13 mouse cellular contexts compared by ENCODE assay signal in genomic region chr4:32864867-32865242, GRCm38 (mm10).
A peak's percentile ranks its signal among the peaks of the same experiment; 100 is the strongest.
DNase-seq lines count a peak whose midpoint lies in the region; ATAC-seq and TF ChIP-seq lines count a peak whose summit lies in the region.
"Had no signal": no experiment of that assay in that cellular context is flagged by ENCODE, and none has a peak within 500 bp of the region (broad histone marks: within the 10 kb centered on the region; RNA-seq: fewer than 3 reads in every experiment).

No protein-coding gene starts in this region.

- no peak overlapping the region for H3K9ac ChIP-seq in kidney, embryonic 14.5 days (ENCODE audit: low read depth, low read length)
- peak overlapping the region; percentile 51; the same call in 1 of the 2 replicates for H3K9ac ChIP-seq in hindbrain, embryonic 15.5 days
- peak overlapping the region; percentile 55 for H3K9ac ChIP-seq in midbrain, embryonic 14.5 days (replicated peaks; ENCODE audit: low read length)

- H3K27me3 ChIP-seq in kidney, adult 2 months (replicated peaks; ENCODE audit: control insufficient read depth, insufficient read depth, low read length): no peaks in the 10 kb centered on the region
- no peaks in the 10 kb centered on the region for H3K27me3 ChIP-seq in kidney, embryonic 14.5 days (ENCODE audit: control insufficient read depth, insufficient read depth, low read length)
- H3K27me3 ChIP-seq in embryonic facial prominence, embryonic 10.5 days (replicated peaks; ENCODE audit: low read depth, poor library complexity, severe bottlenecking): no peaks in the 10 kb centered on the region
- no peaks in the 10 kb centered on the region for H3K27me3 ChIP-seq in hindbrain, embryonic 15.5 days
- no peaks in the 10 kb centered on the region for H3K27me3 ChIP-seq in midbrain, embryonic 14.5 days (ENCODE audit: control insufficient read depth, insufficient read depth, low read length)

- H3K36me3 ChIP-seq in kidney, adult 2 months (ENCODE audit: control insufficient read depth, insufficient read depth, low read length): no peaks in the 10 kb centered on the region
- no peaks in the 10 kb centered on the region for H3K36me3 ChIP-seq in kidney, embryonic 14.5 days (ENCODE audit: control insufficient read depth, insufficient read depth, low read length)
- no peaks in the 10 kb centered on the region for H3K36me3 ChIP-seq in embryonic facial prominence, embryonic 10.5 days (replicated peaks)
- no peaks in the 10 kb centered on the region for H3K36me3 ChIP-seq in hindbrain, embryonic 15.5 days
- no peaks in the 10 kb centered on the region for H3K36me3 ChIP-seq in midbrain, embryonic 14.5 days (ENCODE audit: control insufficient read depth, insufficient read depth, low read length)
- H3K36me3 ChIP-seq: heart, embryonic 12.5 days; limb, embryonic 12.5 days had no signal

- peak; percentile 88 for DNase-seq in kidney, adult 2 months
- no peak for DNase-seq in embryonic facial prominence, embryonic 10.5 days (ENCODE audit: low spot score)
- DNase-seq in midbrain, embryonic 14.5 days: no peak
- DNase-seq in embryo, embryonic 10 days (ENCODE audit: low spot score): no peak
- no peak for DNase-seq in gastrocnemius, postnatal 10 days
- DNase-seq in cerebellum, adult 18-20 months: no peak
- DNase-seq: B cell, adult 2 months; layer of hippocampus, adult 9-11 months; lung, postnatal 10 days had no signal

- no peaks in the 10 kb centered on the region for H3K9me3 ChIP-seq in kidney, embryonic 14.5 days (ENCODE audit: control insufficient read depth, low read length)
- no peaks in the 10 kb centered on the region for H3K9me3 ChIP-seq in embryonic facial prominence, embryonic 10.5 days
- no peaks in the 10 kb centered on the region for H3K9me3 ChIP-seq in hindbrain, embryonic 15.5 days
- H3K9me3 ChIP-seq in midbrain, embryonic 14.5 days (ENCODE audit: control insufficient read depth, low read length): no peaks in the 10 kb centered on the region
- H3K9me3 ChIP-seq: heart, embryonic 12.5 days; limb, embryonic 12.5 days had no signal

- peaks cover 9% of the 10 kb centered on the region; the same call in 1 of the 2 replicates for H3K4me1 ChIP-seq in kidney, adult 2 months (ENCODE audit: control insufficient read depth, insufficient read depth, low read length)
- H3K4me1 ChIP-seq in kidney, embryonic 14.5 days (ENCODE audit: control insufficient read depth, insufficient read depth, low read length): peaks cover 17% of the 10 kb centered on the region; the same call in 1 of the 2 replicates
- H3K4me1 ChIP-seq in embryonic facial prominence, embryonic 10.5 days: peaks cover 48% of the 10 kb centered on the region
- H3K4me1 ChIP-seq in hindbrain, embryonic 15.5 days (replicated peaks): peaks cover 49% of the 10 kb centered on the region
- H3K4me1 ChIP-seq in midbrain, embryonic 14.5 days (ENCODE audit: control insufficient read depth, insufficient read depth, low read length): peaks cover 46% of the 10 kb centered on the region

- H3K27ac ChIP-seq in kidney, adult 2 months (ENCODE audit: insufficient read depth, low read depth, low read length): no peak overlapping the region
- H3K27ac ChIP-seq in kidney, embryonic 14.5 days (ENCODE audit: low read depth, low read length): no peak overlapping the region
- H3K27ac ChIP-seq in embryonic facial prominence, embryonic 10.5 days (replicated peaks): peak overlapping the region; percentile 64; the same call in 1 of the 2 replicates
- no peak overlapping the region; the same call in 1 of the 2 replicates for H3K27ac ChIP-seq in hindbrain, embryonic 15.5 days (replicated peaks)
- no peak overlapping the region; the same call in 1 of the 2 replicates for H3K27ac ChIP-seq in midbrain, embryonic 14.5 days (replicated peaks; ENCODE audit: low read depth, low read length)

- no peak for ATAC-seq in kidney, embryonic 14.5 days (ENCODE audit: low FRiP score, low TSS enrichment)
- ATAC-seq in hindbrain, embryonic 15.5 days (ENCODE audit: low FRiP score, low read depth): no peak
- no peak for ATAC-seq in midbrain, embryonic 14.5 days (ENCODE audit: low FRiP score, low TSS enrichment)

- H3K4me2 ChIP-seq in kidney, embryonic 14.5 days (replicated peaks; ENCODE audit: low read depth, low read length): no peak overlapping the region
- peak overlapping the region; percentile 70 for H3K4me2 ChIP-seq in hindbrain, embryonic 15.5 days
- peak overlapping the region; percentile 62 for H3K4me2 ChIP-seq in midbrain, embryonic 14.5 days (ENCODE audit: low read length)

- no peak for TF ChIP-seq CTCF in kidney, adult 2 months (conservative IDR thresholded peaks at IDR 0.05; ENCODE audit: insufficient read depth, insufficient read length, low read depth, low read length)

- no peak overlapping the region for H3K4me3 ChIP-seq in kidney, adult 2 months (ENCODE audit: insufficient read depth, low read depth, low read length)
- no peak overlapping the region for H3K4me3 ChIP-seq in kidney, embryonic 14.5 days (ENCODE audit: low read length)
- H3K4me3 ChIP-seq in embryonic facial prominence, embryonic 10.5 days: no peak overlapping the region
- H3K4me3 ChIP-seq in hindbrain, embryonic 15.5 days: peak overlapping the region; percentile 45
- H3K4me3 ChIP-seq in midbrain, embryonic 14.5 days (replicated peaks; ENCODE audit: low read depth, low read length): 0 out of 2 replicates have a peak overlapping the region, but pooled peaks have one; percentile 37

- TF ChIP-seq POLR2A in kidney, adult 2 months (IDR thresholded peaks at IDR 0.05; ENCODE audit: low read depth, low read length): no peak

- WGBS in kidney, adult 2 months: 58% methylated on average over 6 of the region's 6 CpGs
- WGBS in kidney, embryonic 14.5 days: 86% methylated on average over 6 of the region's 6 CpGs
- WGBS in embryonic facial prominence, embryonic 10.5 days: 89% methylated on average over 6 of the region's 6 CpGs
- 78% methylated on average over 6 of the region's 6 CpGs for WGBS in hindbrain, embryonic 15.5 days
- 91% methylated on average over 6 of the region's 6 CpGs for WGBS in midbrain, embryonic 14.5 days

Comparison
In these comparisons a context has a peak if more than half of its experiments do, and no peak if none do; other contexts are left out.
1. H3K4me3 ChIP-seq: peak in hindbrain, embryonic 15.5 days (single experiment) and midbrain, embryonic 14.5 days (single experiment); none in kidney, adult 2 months (single experiment), kidney, embryonic 14.5 days (single experiment) and embryonic facial prominence, embryonic 10.5 days (single experiment).